Mouse (Mus musculus) cerebellum, adult 2 months (tissue): ENCODE results near the gene Btf3.

Experiments used
- CTCF ChIP-seq: fragments of 200-500 bp; IDR thresholded peaks from 2 replicates; pipeline ENCODE4 v1.5.1; 2011; ENCODE audit warnings: low read depth, mild to moderate bottlenecking, control low read depth, low read length, moderate library complexity, borderline replicate concordance; ENCODE audit not compliant: insufficient read depth
- POLR2A ChIP-seq: fragments of 200-500 bp; IDR thresholded peaks from 2 replicates; pipeline ENCODE4 v1.6.1; 2011; ENCODE audit warnings: low read length, control low read depth, borderline replicate concordance; ENCODE audit not compliant: insufficient read depth

DNA sequence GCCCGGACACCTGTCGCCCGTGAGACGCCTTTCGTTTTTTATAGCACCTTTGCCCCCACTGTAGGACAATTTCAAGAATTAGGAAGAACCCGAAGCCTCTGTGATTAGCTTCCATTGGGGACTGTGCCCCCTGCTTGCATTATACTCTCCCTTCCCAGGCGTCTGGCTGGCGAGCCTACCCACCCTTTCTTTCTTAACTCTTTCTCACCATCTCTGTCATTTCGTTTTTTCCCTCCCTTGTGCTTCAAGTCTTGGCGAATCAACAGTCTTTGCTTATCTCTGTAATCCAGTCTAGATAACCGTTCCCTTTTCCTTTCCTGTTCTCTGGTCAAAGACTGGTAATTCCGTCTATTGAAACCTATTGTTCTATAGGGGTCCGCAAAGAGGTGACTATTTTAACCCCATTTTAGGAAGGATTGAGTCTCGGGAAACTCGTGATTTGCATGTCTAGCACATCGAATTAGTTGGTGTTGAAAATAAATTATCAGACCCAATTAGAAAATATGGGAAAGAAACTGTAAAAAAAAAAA, 53.3 kb downstream of the Btf3 start:
- TF ChIP-seq CTCF = no peak
- no peak for TF ChIP-seq POLR2A
